Mouse (Mus musculus) lung, adult 2 months (tissue): ENCODE measurements around the gene Fyco1. TPM values are rescaled to one million over a fixed set of nuclear protein-coding genes. Genes with fewer than 3 reads are reported as not detected.

Experiments used
- DNase-seq: peaks from one replicate; pipeline ENCODE4 v3.0.0; 2022
- H3K4me1 ChIP-seq: fragments of 200-500 bp; 2 replicates; pipeline ENCODE4 v1.6.1; 2011; ENCODE audit warnings: low read length; ENCODE audit not compliant: control insufficient read depth, insufficient read depth
- H3K4me3 ChIP-seq: fragments of 200-500 bp; replicated peaks from 2 replicates; pipeline ENCODE3; 2011; ENCODE audit warnings: low read depth, mild to moderate bottlenecking, control low read depth, low read length; ENCODE audit errors: extremely low read depth
- CTCF ChIP-seq: fragments of 200-500 bp; IDR thresholded peaks from 2 replicates; pipeline ENCODE4 v1.5.1; 2011; ENCODE audit warnings: mild to moderate bottlenecking, low read length, control low read depth; ENCODE audit not compliant: insufficient read depth
- POLR2A ChIP-seq: fragments of 200-500 bp; IDR thresholded peaks from 2 replicates; pipeline ENCODE4 v1.6.1; 2011; ENCODE audit warnings: low read depth, mild to moderate bottlenecking, control low read depth, low read length, borderline replicate concordance; ENCODE audit errors: extremely low read depth
- WGBS: fragments of 180-500 bp; shearing (Covaris S2); methylation state at CpG from one replicate; pipeline ENCODE4 v1.1.7; 2018; 5-methylcytosine and 5-hydroxymethylcytosine counted together
- polyA plus RNA-seq: library from polyadenylated mRNA; depleted of rRNA; stranded (reverse); fragments of >200 nt; gene quantifications from 2 replicates; pipeline ENCODE4 v1.2.3, GENCODE M21; 2012

Gene Fyco1
- polyA plus RNA-seq, 1 experiment, result 14.4 TPM

GRCm38 (mm10) chr9:123851062-123851712, 512 bp downstream of the Fyco1 start:
- Histone ChIP-seq H3K4me1 (peaks cover 15% of the 10 kb centered on the region), H3K4me3 (peak overlapping the region; percentile 64)
- WGBS, result under 1% methylated on average over 27 of the region's 27 CpGs
- no peak for TF ChIP-seq POLR2A
- TF ChIP-seq CTCF, result no peak
- DNase-seq, result peak; percentile 59

GRCm38 (mm10) chr9:123850705-123851061, 1.0 kb downstream of the Fyco1 start:
- no peak for DNase-seq
- H3K4me3 ChIP-seq, result peak overlapping the region; percentile 64
- TF ChIP-seq POLR2A (no peak), CTCF (no peak)
- 0% methylated on average over 2 of the region's 2 CpGs for WGBS
- H3K4me1 ChIP-seq, result peaks cover 15% of the 10 kb centered on the region

DNA sequence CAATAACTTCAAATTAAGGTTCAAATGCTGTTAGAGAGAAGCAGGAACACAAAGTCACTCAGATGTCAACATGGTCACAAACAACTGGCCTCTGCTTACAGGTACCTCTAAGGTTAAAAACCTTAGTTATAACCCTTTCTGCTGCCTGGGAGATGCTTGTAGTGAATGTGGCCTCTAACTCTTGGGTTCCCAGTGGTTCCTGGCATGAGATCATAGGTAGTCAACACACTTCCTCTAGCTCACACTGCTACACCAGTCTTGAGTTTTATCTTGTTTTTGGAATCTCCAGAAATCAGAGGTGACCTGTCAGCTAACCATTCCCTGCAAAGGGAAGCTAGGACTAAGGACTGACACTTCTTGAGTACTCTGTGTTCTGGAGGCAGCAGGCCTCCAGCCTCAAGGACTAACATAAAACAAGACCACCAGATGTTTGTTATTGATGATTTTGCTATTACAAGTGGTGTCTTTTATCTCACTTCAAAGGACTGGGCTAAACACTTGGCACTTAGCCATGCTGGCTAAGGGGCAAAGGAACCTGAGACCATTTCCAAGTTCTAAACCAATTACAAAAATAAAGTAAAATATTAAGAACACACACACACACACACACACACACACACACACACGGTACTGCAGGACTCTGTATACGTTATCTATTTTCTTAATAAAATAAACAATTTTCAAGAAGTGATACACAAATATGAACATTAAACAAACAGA, 1.6 kb downstream of the Fyco1 start:
- WGBS, result 13% methylated on average over 2 of the region's 2 CpGs
- DNase-seq, result no peak
- Histone ChIP-seq H3K4me3 (peak overlapping the region; percentile 28), H3K4me1 (peaks cover 18% of the 10 kb centered on the region)
- TF ChIP-seq POLR2A, result no peak
- TF ChIP-seq CTCF, result no peak

DNA sequence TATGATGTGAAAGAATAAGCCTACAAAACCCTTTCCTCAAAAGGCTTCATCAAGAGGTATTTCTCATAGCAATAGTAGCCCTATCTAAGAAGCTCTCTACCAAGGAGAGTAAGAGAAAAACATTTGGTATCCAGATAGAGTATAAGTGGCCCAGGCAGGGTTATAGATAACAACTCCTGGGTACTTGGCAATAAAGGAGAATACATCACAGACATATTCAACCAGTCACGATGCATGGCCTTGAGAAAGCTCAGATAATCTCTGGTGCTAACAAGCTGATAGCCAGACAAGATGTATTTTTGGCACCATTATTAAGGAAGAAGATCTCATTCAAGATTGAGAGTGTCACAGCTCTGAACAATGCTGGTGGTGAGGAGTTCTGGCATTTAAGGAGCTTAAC, 5.2 kb downstream of the Fyco1 start:
- DNase-seq, result no peak
- no peak overlapping the region for H3K4me3 ChIP-seq
- 76% methylated on average over 1 of the region's 1 CpGs for WGBS
- TF ChIP-seq CTCF (no peak), POLR2A (no peak)
- peaks cover 24% of the 10 kb centered on the region for H3K4me1 ChIP-seq

GRCm38 (mm10) chr9:123845120-123845519, 6.6 kb downstream of the Fyco1 start:
- peaks cover 17% of the 10 kb centered on the region for H3K4me1 ChIP-seq
- TF ChIP-seq POLR2A, result no peak
- TF ChIP-seq CTCF, result no peak
- no peak overlapping the region for H3K4me3 ChIP-seq
- no peak for DNase-seq
- 18% methylated on average over 3 of the region's 3 CpGs for WGBS

- DNase-seq, result no peak
- TF ChIP-seq CTCF (no peak), POLR2A (no peak)
- 70% methylated on average over 3 of the region's 3 CpGs for WGBS
- Histone ChIP-seq H3K4me1 (peaks cover 12% of the 10 kb centered on the region), H3K4me3 (no peak overlapping the region)
Measured at GRCm38 (mm10) chr9:123844468-123844867, 7.2 kb downstream of the Fyco1 start.

- peaks cover 9% of the 10 kb centered on the region for H3K4me1 ChIP-seq
- TF ChIP-seq CTCF, result no peak
- TF ChIP-seq POLR2A, result no peak
- no peak overlapping the region for H3K4me3 ChIP-seq
- DNase-seq, result no peak
- 77% methylated on average over 6 of the region's 6 CpGs for WGBS
Measured at GRCm38 (mm10) chr9:123840243-123840642, 11.5 kb downstream of the Fyco1 start.

DNA sequence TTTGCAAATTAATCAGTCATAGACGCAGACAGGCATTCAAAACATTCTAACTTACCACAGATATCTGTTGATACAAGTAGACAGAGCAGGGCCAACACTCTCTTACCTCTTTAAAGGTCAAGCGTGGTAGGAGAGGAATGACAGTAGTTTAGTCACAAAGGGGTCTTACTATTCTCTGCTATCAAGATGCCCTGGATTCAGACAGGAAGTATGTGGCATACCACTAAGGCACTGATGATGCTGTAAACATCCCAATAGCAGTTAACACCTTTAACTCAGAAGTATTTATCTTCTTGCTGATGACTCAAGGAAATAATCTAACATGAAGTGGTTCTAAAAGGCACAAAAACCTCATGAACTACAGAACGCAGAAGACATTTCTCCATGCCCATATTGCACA, 15.8 kb downstream of the Fyco1 start:
- 87% methylated on average over 3 of the region's 3 CpGs for WGBS
- TF ChIP-seq POLR2A (no peak), CTCF (no peak)

GRCm38 (mm10) chr9:123828916-123829315, 22.8 kb downstream of the Fyco1 start:
- WGBS, result 81% methylated on average over 4 of the region's 4 CpGs
- no peak for DNase-seq
- Histone ChIP-seq H3K4me3 (no peak overlapping the region), H3K4me1 (peaks cover 8% of the 10 kb centered on the region)
- no peak for TF ChIP-seq CTCF
- no peak for TF ChIP-seq POLR2A

More for the DNA sequence above, 15.8 kb downstream of the Fyco1 start:
- Histone ChIP-seq H3K4me3 (no peak overlapping the region), H3K4me1 (no peaks in the 10 kb centered on the region; the same call in 1 of the 2 replicates)
- DNase-seq, result no peak

DNA sequence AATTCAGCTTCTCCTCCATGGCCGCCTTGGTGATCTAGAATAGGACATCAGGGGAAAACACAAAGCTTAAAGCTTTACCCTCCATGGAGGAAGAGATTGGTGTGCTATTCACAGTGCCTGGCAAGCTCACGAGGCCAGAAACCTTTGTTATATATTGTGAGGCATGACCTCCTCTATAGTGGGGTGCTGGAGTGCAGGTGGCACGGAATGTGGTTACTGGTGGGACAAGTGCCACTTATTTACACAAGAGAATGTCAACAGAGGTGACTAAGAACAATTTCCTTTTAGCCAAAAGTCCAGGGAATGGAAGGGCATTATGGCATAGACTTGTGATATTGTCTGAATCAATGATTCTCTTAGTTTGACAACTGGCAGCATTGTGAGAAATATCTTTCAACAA, 25.1 kb downstream of the Fyco1 start:
- TF ChIP-seq POLR2A (no peak), CTCF (no peak)
- Histone ChIP-seq H3K4me1 (peaks cover 8% of the 10 kb centered on the region), H3K4me3 (no peak overlapping the region)
- WGBS, result 65% methylated on average over 3 of the region's 3 CpGs
- DNase-seq, result no peak
